Mouse (Mus musculus) kidney, postnatal 0 days (tissue): ENCODE measurements around the gene Gm20388. TPM values are rescaled to one million over a fixed set of nuclear protein-coding genes. Genes with fewer than 3 reads are reported as not detected.

ENCODE experiments used
- ATAC-seq: fragments of 200-750 bp; cut with Nextera tagmentation; replicated peaks from 2 replicates; pipeline ENCODE4 v1.8.0; 2017; ENCODE audit warnings: low read depth, moderate number of reproducible peaks, moderate TSS enrichment, moderate library complexity; ENCODE audit not compliant: low FRiP score
- DNase-seq: peaks from one replicate; pipeline ENCODE4 v3.0.0-alpha.2; 2016; ENCODE audit warnings: low spot score
- H3K27ac ChIP-seq: fragments of 300-500 bp; sonication (generic); 2 replicates; pipeline ENCODE4 v1.5.1; 2014; ENCODE audit warnings: mild to moderate bottlenecking
- H3K27me3 ChIP-seq: fragments of 300-500 bp; sonication (generic); 2 replicates; pipeline ENCODE4 v1.6.1; 2014; ENCODE audit warnings: low read length, mixed read lengths; ENCODE audit not compliant: insufficient read depth
- H3K36me3 ChIP-seq: fragments of 300-500 bp; sonication (generic); 2 replicates; pipeline ENCODE4 v1.6.1; 2014; ENCODE audit warnings: low read length, mixed read lengths; ENCODE audit not compliant: insufficient read depth
- H3K4me1 ChIP-seq: fragments of 300-500 bp; sonication (generic); replicated peaks from 2 replicates; pipeline ENCODE4 v1.6.1; 2014; ENCODE audit warnings: antibody characterized with exemption, low read length, mixed read lengths; ENCODE audit not compliant: insufficient read depth
- H3K4me2 ChIP-seq: fragments of 300-500 bp; sonication (generic); 2 replicates; pipeline ENCODE4 v1.6.1; 2014; ENCODE audit warnings: mild to moderate bottlenecking, low read length, moderate library complexity, mixed read lengths
- H3K4me3 ChIP-seq: fragments of 300-500 bp; sonication (generic); replicated peaks from 2 replicates; pipeline ENCODE4 v1.5.1; 2014; ENCODE audit warnings: low read depth, low read length
- H3K9ac ChIP-seq: fragments of 300-500 bp; sonication (generic); 2 replicates; pipeline ENCODE4 v1.6.1; 2014; ENCODE audit warnings: low read depth, low read length
- H3K9me3 ChIP-seq: fragments of 300-500 bp; sonication (generic); replicated peaks from 2 replicates; pipeline ENCODE4 v1.6.1; 2016; ENCODE audit warnings: low read length, inconsistent platforms, mixed read lengths
- CTCF ChIP-seq: IDR thresholded peaks from 2 replicates; pipeline ENCODE4 v1.5.1; 2016; ENCODE audit warnings: antibody characterized with exemption, low read depth, mild to moderate bottlenecking, moderate library complexity
- WGBS: fragments of 180-500 bp; shearing (Covaris S2); extraction: QIAGEN DNeasy Blood & Tissue Kit; methylation state at CpG from one replicate; pipeline ENCODE4 v1.1.7; 2014; 5-methylcytosine and 5-hydroxymethylcytosine counted together
- polyA plus RNA-seq: library from polyadenylated mRNA; unstranded; fragments of >200 nt; fragmentation: Nextera tagmentation; extraction: Ambion mirVana; gene quantifications from 2 replicates; pipeline ENCODE4 v1.2.1, GENCODE M21; 2015

The Gm20388 gene
- polyA plus RNA-seq, 1 experiment from 2014 or later = not detected

DNA sequence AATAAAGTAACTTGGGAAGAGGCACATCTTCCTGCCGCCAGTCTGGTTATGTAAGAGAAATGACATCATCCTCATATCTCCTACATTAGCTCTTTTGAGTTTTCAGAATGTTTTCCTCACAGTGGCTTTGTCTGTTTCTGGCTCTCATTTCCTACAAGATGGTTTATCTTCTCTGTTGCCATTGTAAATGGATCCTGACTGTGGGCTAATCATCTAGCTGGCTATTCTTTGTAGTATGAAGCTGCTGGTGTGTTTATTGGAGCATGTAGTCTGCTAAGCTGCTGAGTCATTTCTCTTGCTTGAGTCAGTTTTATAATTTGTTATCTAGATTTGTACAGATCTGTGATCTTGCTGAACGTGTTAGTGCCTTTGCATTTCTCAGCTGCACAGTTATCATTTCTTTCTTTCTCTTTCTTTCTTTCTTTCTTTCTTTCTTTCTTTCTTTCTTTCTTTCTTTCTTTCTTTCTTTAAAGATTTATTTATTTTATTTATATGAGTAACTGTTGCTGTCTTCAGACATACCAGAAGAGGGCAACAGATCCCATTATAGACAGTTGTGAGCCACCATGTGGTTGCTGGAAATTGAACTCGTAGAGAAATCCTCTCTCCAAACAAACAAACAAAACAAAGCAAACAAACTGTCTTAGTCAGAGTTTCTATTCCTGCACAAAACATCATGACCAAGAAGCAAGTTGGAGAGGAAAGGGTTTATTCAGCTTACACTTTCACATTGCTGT, 3723.9 kb downstream of the Gm20388 start:
- ATAC-seq = no peak
- no peak overlapping the region for H3K27ac ChIP-seq

GRCm38 (mm10) chr8:123635671-123636070, 3725.0 kb downstream of the Gm20388 start:
- WGBS = 80% methylated on average over 11 of the region's 11 CpGs
- no peak overlapping the region for H3K27ac ChIP-seq
- DNase-seq = no peak
- ATAC-seq = no peak
- no peaks in the 10 kb centered on the region for H3K36me3 ChIP-seq
- H3K9me3 ChIP-seq = no peaks in the 10 kb centered on the region
- no peak for TF ChIP-seq CTCF
- H3K27me3 ChIP-seq = no peaks in the 10 kb centered on the region
- H3K9ac ChIP-seq = no peak overlapping the region
- H3K4me3 ChIP-seq = no peak overlapping the region
- no peaks in the 10 kb centered on the region for H3K4me1 ChIP-seq
- no peak overlapping the region for H3K4me2 ChIP-seq

More for the DNA sequence above, 3723.9 kb downstream of the Gm20388 start:
- no peak overlapping the region for H3K9ac ChIP-seq
- H3K4me2 ChIP-seq = no peak overlapping the region
- no peaks in the 10 kb centered on the region for H3K36me3 ChIP-seq
- 25% methylated on average over 3 of the region's 3 CpGs for WGBS
- no peak overlapping the region for H3K4me3 ChIP-seq
- 0 out of 2 replicates have a peak, but pooled peaks cover under 1% of the 10 kb centered on the region for H3K4me1 ChIP-seq
- no peaks in the 10 kb centered on the region for H3K9me3 ChIP-seq
- DNase-seq = peak; percentile 40
- peak; percentile 45 for TF ChIP-seq CTCF
- no peaks in the 10 kb centered on the region for H3K27me3 ChIP-seq

DNA sequence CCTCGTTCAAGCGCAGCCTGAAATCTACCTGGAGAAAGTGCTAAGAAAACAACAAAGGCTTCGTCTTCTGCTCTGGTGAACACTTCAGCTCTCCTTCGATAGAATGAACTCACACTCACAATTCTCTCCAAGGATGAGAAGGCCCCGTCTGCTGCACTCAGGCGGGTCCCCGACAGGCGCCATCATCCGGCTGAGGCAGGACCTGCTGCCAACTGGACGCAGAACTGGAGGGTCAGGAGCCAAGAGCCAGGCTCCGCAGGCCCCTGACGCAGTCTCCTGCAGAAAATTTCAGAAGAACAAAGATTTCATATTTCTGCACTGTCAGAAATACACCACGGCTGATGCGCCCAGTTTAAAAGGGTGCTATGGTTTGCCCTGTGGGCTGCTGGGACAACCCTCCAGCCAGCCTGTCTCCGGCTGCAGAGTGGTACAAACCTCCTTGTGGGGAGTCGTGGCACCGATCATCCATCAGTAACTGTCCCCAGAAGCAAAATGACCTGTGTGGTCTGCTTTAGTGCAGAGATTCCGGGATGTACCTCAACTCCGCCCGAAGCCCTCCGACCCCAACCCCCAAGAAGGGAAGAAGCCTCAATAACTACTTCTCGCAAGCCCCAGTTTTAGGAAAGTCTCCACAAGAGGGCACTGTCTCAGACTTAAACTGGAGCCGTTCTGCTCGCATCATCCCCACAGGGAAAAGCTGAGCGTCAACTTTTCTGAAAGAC, 3732.8 kb downstream of the Gm20388 start:
- H3K9me3 ChIP-seq = no peaks in the 10 kb centered on the region
- DNase-seq (peak; percentile 90), ATAC-seq (no peak)
- no peak overlapping the region for H3K27ac ChIP-seq
- peak overlapping the region; percentile 45 for H3K4me2 ChIP-seq
- no peaks in the 10 kb centered on the region for H3K36me3 ChIP-seq
- no peak overlapping the region; the same call in 1 of the 2 replicates for H3K4me3 ChIP-seq
- H3K27me3 ChIP-seq = no peaks in the 10 kb centered on the region
- no peak overlapping the region for H3K9ac ChIP-seq
- 21% methylated on average over 25 of the region's 25 CpGs for WGBS
- H3K4me1 ChIP-seq = no peaks in the 10 kb centered on the region
- peak; percentile 77 for TF ChIP-seq CTCF

GRCm38 (mm10) chr8:123645229-123645628, 3734.6 kb downstream of the Gm20388 start:
- H3K4me2 ChIP-seq = no peak overlapping the region
- no peak overlapping the region for H3K27ac ChIP-seq
- H3K9ac ChIP-seq = no peak overlapping the region
- no peaks in the 10 kb centered on the region for H3K27me3 ChIP-seq
- no peaks in the 10 kb centered on the region for H3K36me3 ChIP-seq
- no peak for DNase-seq
- ATAC-seq = peak; percentile 60; the same call in 1 of the 2 replicates
- no peaks in the 10 kb centered on the region for H3K4me1 ChIP-seq
- WGBS = 59% methylated on average over 9 of the region's 9 CpGs
- TF ChIP-seq CTCF = no peak
- no peaks in the 10 kb centered on the region for H3K9me3 ChIP-seq
- no peak overlapping the region for H3K4me3 ChIP-seq

GRCm38 (mm10) chr8:123648245-123649170, 3737.9 kb downstream of the Gm20388 start:
- H3K4me1 ChIP-seq = no peaks in the 10 kb centered on the region
- no peak overlapping the region for H3K9ac ChIP-seq
- H3K4me2 ChIP-seq = no peak overlapping the region
- no peak overlapping the region for H3K27ac ChIP-seq
- no peaks in the 10 kb centered on the region for H3K9me3 ChIP-seq
- no peak for TF ChIP-seq CTCF
- ATAC-seq = no peak
- H3K36me3 ChIP-seq = no peaks in the 10 kb centered on the region
- 50% methylated on average over 17 of the region's 17 CpGs for WGBS
- H3K4me3 ChIP-seq = no peak overlapping the region
- DNase-seq = peak; percentile 51
- H3K27me3 ChIP-seq = no peaks in the 10 kb centered on the region

DNA sequence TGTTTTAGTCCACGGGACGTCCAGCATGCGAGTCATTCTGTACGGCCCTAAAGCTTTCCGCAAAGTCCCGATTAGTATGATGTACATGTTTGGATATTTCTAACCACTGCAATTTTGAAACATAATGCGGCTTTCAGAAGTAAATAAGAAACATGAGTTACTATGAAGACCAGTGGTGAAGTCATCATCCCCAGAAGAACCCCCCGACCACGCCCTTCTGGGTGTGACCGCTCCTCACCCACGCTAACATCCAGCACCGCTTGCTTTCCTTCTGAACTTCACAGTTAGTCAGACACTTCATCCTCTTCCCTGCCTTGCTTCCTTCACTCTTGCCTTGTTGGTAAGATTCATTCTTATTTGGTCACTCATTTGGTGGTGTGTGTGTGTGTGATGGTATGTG, 3738.8 kb downstream of the Gm20388 start:
- no peak for TF ChIP-seq CTCF
- H3K4me2 ChIP-seq = no peak overlapping the region
- no peaks in the 10 kb centered on the region for H3K36me3 ChIP-seq
- ATAC-seq (no peak), DNase-seq (no peak)
- no peak overlapping the region for H3K9ac ChIP-seq
- H3K27me3 ChIP-seq = no peaks in the 10 kb centered on the region
- WGBS = 86% methylated on average over 12 of the region's 12 CpGs
- no peak overlapping the region for H3K27ac ChIP-seq
- no peaks in the 10 kb centered on the region for H3K9me3 ChIP-seq
- no peak overlapping the region for H3K4me3 ChIP-seq
- H3K4me1 ChIP-seq = no peaks in the 10 kb centered on the region
